Mouse (Mus musculus): Measurements from ENCODE around the gene Mrpl10. TPM values are rescaled to one million over a fixed set of nuclear protein-coding genes. Genes with fewer than 3 reads are reported as not detected.

Gene Mrpl10
- polyA plus RNA-seq, 2 experiments, result 77.3 to 84.5 TPM

DNA sequence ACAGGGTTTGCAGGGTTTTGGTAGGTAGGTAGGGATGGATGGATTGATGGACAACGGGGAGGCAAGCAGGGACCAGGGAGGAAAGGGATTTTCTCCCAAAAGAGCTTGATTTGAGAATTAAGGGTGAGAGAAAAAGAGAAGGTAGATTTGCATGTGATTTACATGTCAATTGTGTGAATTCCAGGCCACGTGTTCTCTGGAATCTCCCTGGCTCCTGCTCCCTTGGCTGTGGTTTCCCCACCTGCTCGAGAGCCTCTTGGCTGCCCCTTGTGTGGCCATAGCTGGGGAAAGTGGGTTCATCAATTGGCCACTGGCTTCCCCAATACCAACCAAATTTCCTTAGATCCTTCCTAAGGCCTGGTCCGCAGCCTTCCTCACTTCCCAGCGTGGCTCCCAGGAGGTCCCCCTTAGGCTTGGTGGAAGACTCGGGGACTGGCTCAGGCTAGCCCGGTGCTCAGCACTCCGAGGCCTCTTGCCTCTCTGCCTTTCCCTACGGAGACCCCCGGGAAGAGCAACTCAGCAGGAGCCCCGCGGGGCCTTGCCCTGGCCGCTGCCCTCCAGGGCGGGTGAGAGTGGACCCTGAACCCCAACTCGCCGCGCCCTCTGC is 44.5 kb upstream of the Mrpl10 start:
- Histone ChIP-seq H3K27ac (replicated peaks; ENCODE audit: low read depth, low read length) (no peak overlapping the region), H3K36me3 (ENCODE audit: control insufficient read depth, insufficient read depth, low read length) (no peaks in the 10 kb centered on the region), H3K4me3 (replicated peaks; ENCODE audit: low read length) (peak overlapping the region; percentile 27), H3K4me2 (replicated peaks; ENCODE audit: low read depth, low read length, severe bottlenecking) (peak overlapping the region; percentile 53), H3K4me1 (ENCODE audit: control insufficient read depth, insufficient read depth, low read length) (peaks cover 11% of the 10 kb centered on the region), H3K9ac (ENCODE audit: low read depth, low read length, severe bottlenecking) (peak overlapping the region; percentile 59), H3K9me3 (ENCODE audit: control insufficient read depth, low read length) (no peaks in the 10 kb centered on the region), H3K27me3 (ENCODE audit: control insufficient read depth, insufficient read depth, low read length) (peaks cover 3% of the 10 kb centered on the region; the same call in 1 of the 2 replicates)
- 21% methylated on average over 14 of the region's 17 CpGs for WGBS
- no peak for TF ChIP-seq POLR2A (IDR thresholded peaks at IDR 0.05; ENCODE audit: borderline replicate concordance, extremely low read depth, insufficient read depth, insufficient read length)
- ATAC-seq (ENCODE audit: low FRiP score, low read depth) (no peak), DNase-seq (ENCODE audit: low spot score) (no peak)

DNA sequence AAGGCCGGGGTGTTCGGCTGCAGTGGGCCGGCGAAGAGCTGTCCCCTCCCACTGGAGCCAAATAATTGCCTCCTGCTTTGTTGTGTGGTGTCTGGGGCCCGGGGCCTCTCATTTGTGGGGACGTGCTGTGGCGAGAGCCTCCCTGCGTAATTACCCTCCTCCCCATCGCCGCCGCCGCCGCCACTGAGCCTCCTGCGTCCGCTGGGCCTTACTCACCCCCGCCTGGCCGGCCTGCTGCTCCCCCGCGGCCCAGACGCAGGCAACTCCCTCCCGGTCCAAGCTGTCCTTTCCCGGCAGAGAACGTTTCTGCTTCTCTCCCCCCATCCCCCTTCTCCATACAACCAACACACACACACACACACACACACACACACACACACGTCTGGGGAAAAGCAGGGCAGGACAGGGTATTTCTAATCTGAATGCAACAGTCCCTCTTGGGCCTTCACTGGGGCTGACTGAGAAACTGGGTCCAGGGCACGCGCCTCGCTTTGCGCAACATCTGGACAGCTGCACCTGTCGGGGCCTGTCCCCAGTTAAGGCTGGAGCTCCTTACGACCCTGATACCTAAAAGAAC is 43.9 kb upstream of the Mrpl10 start:
- H3K27me3 ChIP-seq (ENCODE audit: control insufficient read depth, insufficient read depth, low read length), result peaks cover 3% of the 10 kb centered on the region; the same call in 1 of the 2 replicates
- ATAC-seq (ENCODE audit: low FRiP score, low read depth) (0 out of 2 replicates have a peak, but pooled peaks have one; percentile 37), DNase-seq (ENCODE audit: low spot score) (no peak)
- H3K36me3 ChIP-seq (ENCODE audit: control insufficient read depth, insufficient read depth, low read length), result no peaks in the 10 kb centered on the region
- H3K9ac ChIP-seq (ENCODE audit: low read depth, low read length, severe bottlenecking), result peak overlapping the region; percentile 59
- no peak for TF ChIP-seq POLR2A (IDR thresholded peaks at IDR 0.05; ENCODE audit: borderline replicate concordance, extremely low read depth, insufficient read depth, insufficient read length)
- H3K9me3 ChIP-seq (ENCODE audit: control insufficient read depth, low read length), result no peaks in the 10 kb centered on the region
- H3K27ac ChIP-seq (replicated peaks; ENCODE audit: low read depth, low read length), result no peak overlapping the region
- WGBS, result 4% methylated on average over 19 of the region's 30 CpGs
- H3K4me3 ChIP-seq (replicated peaks; ENCODE audit: low read length), result peak overlapping the region; percentile 27
- H3K4me2 ChIP-seq (replicated peaks; ENCODE audit: low read depth, low read length, severe bottlenecking), result peak overlapping the region; percentile 53
- peaks cover 11% of the 10 kb centered on the region for H3K4me1 ChIP-seq (ENCODE audit: control insufficient read depth, insufficient read depth, low read length)

DNA sequence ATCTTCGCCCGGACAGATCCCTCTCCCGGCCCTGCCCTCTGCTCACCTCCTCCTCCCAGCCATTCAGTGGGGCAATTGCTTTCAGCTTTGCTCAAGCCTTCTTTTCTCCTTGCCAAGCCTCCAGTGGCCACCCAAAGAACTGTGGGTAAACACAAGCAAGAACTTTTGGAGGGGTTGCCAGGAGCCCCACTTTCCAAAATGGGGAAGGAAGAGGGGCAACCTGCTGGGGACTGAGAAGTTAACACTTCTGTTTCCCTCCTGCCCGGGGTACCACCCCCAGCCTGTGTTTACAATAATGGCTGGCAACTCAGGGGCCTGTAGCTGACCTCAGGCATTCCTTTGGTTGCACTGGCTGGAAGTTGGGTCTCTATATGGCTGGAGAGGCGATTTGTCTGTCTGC is 38.2 kb upstream of the Mrpl10 start:
- WGBS, result 25% methylated on average over 5 of the region's 5 CpGs
- TF ChIP-seq POLR2A (IDR thresholded peaks at IDR 0.05; ENCODE audit: borderline replicate concordance, extremely low read depth, insufficient read depth, insufficient read length), result no peak
- Histone ChIP-seq H3K27ac (replicated peaks; ENCODE audit: low read depth, low read length) (no peak overlapping the region), H3K27me3 (ENCODE audit: control insufficient read depth, insufficient read depth, low read length) (no peaks in the 10 kb centered on the region), H3K9me3 (ENCODE audit: control insufficient read depth, low read length) (no peaks in the 10 kb centered on the region), H3K9ac (ENCODE audit: low read depth, low read length, severe bottlenecking) (no peak overlapping the region), H3K4me1 (ENCODE audit: control insufficient read depth, insufficient read depth, low read length) (no peaks in the 10 kb centered on the region), H3K4me2 (replicated peaks; ENCODE audit: low read depth, low read length, severe bottlenecking) (no peak overlapping the region), H3K36me3 (ENCODE audit: control insufficient read depth, insufficient read depth, low read length) (no peaks in the 10 kb centered on the region), H3K4me3 (replicated peaks; ENCODE audit: low read length) (no peak overlapping the region)
- no peak for ATAC-seq (ENCODE audit: low FRiP score, low read depth)
- DNase-seq (ENCODE audit: low spot score), result no peak

DNA sequence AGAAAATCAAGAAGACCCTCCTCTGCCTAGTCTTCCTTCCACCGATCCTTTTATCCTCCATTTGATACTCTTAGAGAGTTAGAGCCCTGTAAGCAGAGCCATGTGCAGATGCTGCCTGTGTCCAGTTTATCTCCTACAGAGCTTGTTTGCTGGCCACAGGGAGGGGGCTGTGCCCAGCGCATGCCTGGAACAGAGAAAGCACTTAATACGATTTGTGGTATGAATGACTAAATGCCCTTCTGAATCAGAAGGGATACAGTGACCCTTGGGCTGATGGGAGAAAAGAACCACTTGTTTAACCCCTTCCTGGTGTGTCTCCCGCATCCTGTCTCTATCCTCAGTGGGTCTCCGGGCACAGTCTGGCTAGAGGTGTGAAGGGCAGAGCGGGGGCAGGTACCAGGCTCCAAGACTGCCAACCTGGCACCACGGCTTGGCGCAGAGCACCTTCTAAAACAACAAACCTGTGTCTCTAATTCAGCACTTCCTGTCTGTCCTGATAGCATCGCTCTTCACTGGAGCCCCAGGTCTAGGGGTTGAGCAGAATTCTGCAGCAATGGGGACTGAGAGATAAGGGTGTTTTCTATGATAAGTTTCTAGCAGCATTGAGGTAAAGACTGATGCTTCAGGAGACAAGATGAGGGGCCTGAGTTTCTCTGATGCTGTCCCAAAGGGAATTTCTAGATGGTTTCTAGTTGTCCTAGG is 34.1 kb upstream of the Mrpl10 start:
- no peaks in the 10 kb centered on the region for H3K36me3 ChIP-seq (ENCODE audit: control insufficient read depth, insufficient read depth, low read length)
- no peaks in the 10 kb centered on the region for H3K9me3 ChIP-seq (ENCODE audit: control insufficient read depth, low read length)
- H3K27ac ChIP-seq (replicated peaks; ENCODE audit: low read depth, low read length), result no peak overlapping the region
- H3K4me2 ChIP-seq (replicated peaks; ENCODE audit: low read depth, low read length, severe bottlenecking), result no peak overlapping the region
- ATAC-seq (ENCODE audit: low FRiP score, low read depth) (no peak), DNase-seq (ENCODE audit: low spot score) (no peak)
- H3K27me3 ChIP-seq (ENCODE audit: control insufficient read depth, insufficient read depth, low read length), result no peaks in the 10 kb centered on the region
- no peak overlapping the region for H3K9ac ChIP-seq (ENCODE audit: low read depth, low read length, severe bottlenecking)
- WGBS, result 59% methylated on average over 9 of the region's 9 CpGs
- TF ChIP-seq POLR2A (IDR thresholded peaks at IDR 0.05; ENCODE audit: borderline replicate concordance, extremely low read depth, insufficient read depth, insufficient read length), result no peak
- no peaks in the 10 kb centered on the region for H3K4me1 ChIP-seq (ENCODE audit: control insufficient read depth, insufficient read depth, low read length)
- H3K4me3 ChIP-seq (replicated peaks; ENCODE audit: low read length), result no peak overlapping the region

DNA sequence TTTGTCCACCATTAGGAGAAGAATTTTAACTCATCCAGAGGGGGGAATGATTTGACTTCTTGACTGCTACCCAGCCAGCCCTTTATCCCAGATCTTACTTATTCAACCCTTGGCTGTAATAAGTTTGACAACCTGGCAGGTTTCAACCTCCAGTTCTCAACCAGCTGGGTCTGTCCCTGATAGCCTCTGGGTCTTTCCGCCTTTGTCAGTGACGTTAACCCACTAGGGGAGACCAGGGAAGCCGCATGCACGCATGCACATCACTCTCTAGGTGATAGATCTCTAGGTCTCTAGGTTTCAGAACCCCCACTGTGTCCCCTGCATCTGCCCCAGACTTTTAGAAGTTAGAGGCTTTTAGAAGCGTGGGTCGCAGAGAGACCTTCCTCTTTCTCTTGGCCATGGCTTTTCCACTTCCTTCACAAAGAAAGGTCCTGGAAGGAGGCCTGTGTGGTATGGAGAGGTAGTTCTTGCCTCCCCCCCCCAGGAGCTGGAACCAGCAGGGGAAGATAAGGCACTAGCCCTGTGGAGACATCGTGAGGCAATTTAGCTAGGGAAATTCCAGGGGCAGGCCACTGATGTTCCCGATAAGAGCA is 32.1 kb upstream of the Mrpl10 start:
- Histone ChIP-seq H3K27me3 (ENCODE audit: control insufficient read depth, insufficient read depth, low read length) (no peaks in the 10 kb centered on the region; the same call in 1 of the 2 replicates), H3K4me3 (replicated peaks; ENCODE audit: low read length) (no peak overlapping the region), H3K4me1 (ENCODE audit: control insufficient read depth, insufficient read depth, low read length) (no peaks in the 10 kb centered on the region), H3K36me3 (ENCODE audit: control insufficient read depth, insufficient read depth, low read length) (no peaks in the 10 kb centered on the region), H3K4me2 (replicated peaks; ENCODE audit: low read depth, low read length, severe bottlenecking) (no peak overlapping the region), H3K9ac (ENCODE audit: low read depth, low read length, severe bottlenecking) (no peak overlapping the region), H3K27ac (replicated peaks; ENCODE audit: low read depth, low read length) (no peak overlapping the region), H3K9me3 (ENCODE audit: control insufficient read depth, low read length) (no peaks in the 10 kb centered on the region)
- DNase-seq (ENCODE audit: low spot score) (no peak), ATAC-seq (ENCODE audit: low FRiP score, low read depth) (no peak)
- TF ChIP-seq POLR2A (IDR thresholded peaks at IDR 0.05; ENCODE audit: borderline replicate concordance, extremely low read depth, insufficient read depth, insufficient read length), result no peak
- WGBS, result 43% methylated on average over 8 of the region's 8 CpGs
